Comparison of ENCODE assay signal across 22 mouse cellular contexts in the genomic region with DNA sequence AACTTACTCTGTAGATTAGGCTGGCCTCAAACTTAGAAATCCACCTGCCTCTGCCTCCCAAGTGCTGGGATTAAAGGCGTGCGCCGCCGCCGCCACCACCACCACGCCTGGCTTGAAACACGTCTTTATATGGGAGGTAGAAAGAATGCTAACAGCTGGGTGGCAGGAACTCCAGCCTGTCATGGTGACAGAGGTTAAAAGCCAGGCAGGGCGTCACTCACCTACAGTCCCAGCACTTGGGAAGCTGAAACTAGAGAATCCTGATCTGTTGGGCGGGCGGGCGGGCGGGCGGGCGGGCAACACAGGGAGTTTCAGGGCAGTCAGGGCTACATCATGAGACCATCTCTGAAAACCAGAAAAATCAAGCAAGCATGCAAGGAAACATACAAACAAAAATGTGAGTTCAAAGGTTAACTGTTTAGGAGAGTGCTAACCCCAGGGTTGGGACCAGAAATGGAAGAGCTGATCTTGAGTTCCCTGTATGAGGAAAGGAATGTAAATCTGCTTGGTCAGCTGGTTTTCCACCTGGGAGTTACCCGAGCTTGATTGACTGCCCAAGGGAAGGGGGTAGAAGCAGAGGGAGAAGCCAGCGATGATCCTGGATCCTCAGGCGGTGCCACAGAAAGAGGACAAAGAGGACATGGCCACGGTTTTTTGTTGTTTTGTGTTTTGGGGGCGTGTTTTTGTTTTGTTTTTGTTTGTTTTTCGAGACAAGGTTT. TPM values are rescaled to one million over a fixed set of nuclear protein-coding genes. Genes with fewer than 3 reads are reported as not detected.
DNase-seq lines count a peak whose midpoint lies in the region; ATAC-seq and TF ChIP-seq lines count a peak whose summit lies in the region.
"Had no signal": no experiment of that assay in that cellular context is flagged by ENCODE, and none has a peak within 500 bp of the region (broad histone marks: within the 10 kb centered on the region; RNA-seq: fewer than 3 reads in every experiment).

No protein-coding gene starts in this region.

- no peak overlapping the region for H3K4me2 ChIP-seq in midbrain, embryonic 11.5 days
- H3K4me2 ChIP-seq in midbrain, embryonic 16.5 days (ENCODE audit: low read length), result no peak overlapping the region
- no peak overlapping the region for H3K4me2 ChIP-seq in kidney, postnatal 0 days (ENCODE audit: low read length)
- H3K4me2 ChIP-seq in forebrain, embryonic 12.5 days, result no peak overlapping the region
- H3K4me2 ChIP-seq: embryonic facial prominence, embryonic 15.5 days; hindbrain, embryonic 15.5 days; liver, embryonic 11.5 days; lung, embryonic 14.5 days had no signal

- no peaks in the 10 kb centered on the region for H3K36me3 ChIP-seq in midbrain, embryonic 11.5 days (ENCODE audit: control insufficient read depth, insufficient read depth, low read length)
- no peaks in the 10 kb centered on the region for H3K36me3 ChIP-seq in midbrain, embryonic 16.5 days (ENCODE audit: control insufficient read depth, insufficient read depth, low read length)
- no peaks in the 10 kb centered on the region for H3K36me3 ChIP-seq in kidney, postnatal 0 days (ENCODE audit: insufficient read depth, low read length)
- no peaks in the 10 kb centered on the region for H3K36me3 ChIP-seq in forebrain, embryonic 12.5 days (replicated peaks)
- H3K36me3 ChIP-seq: embryonic facial prominence, embryonic 15.5 days; forebrain, embryonic 10.5 days; heart, embryonic 10.5 days; hindbrain, embryonic 15.5 days had no signal

- H3K27me3 ChIP-seq in midbrain, embryonic 11.5 days (ENCODE audit: control insufficient read depth, insufficient read depth, low read length), result no peaks in the 10 kb centered on the region
- no peaks in the 10 kb centered on the region for H3K27me3 ChIP-seq in midbrain, embryonic 16.5 days (ENCODE audit: control insufficient read depth, insufficient read depth, low read depth, low read length)
- no peaks in the 10 kb centered on the region for H3K27me3 ChIP-seq in kidney, postnatal 0 days (ENCODE audit: insufficient read depth, low read length)
- no peaks in the 10 kb centered on the region for H3K27me3 ChIP-seq in forebrain, embryonic 12.5 days
- H3K27me3 ChIP-seq: embryonic facial prominence, embryonic 15.5 days; hindbrain, embryonic 15.5 days had no signal

- no peaks in the 10 kb centered on the region for H3K9me3 ChIP-seq in midbrain, embryonic 11.5 days (ENCODE audit: control insufficient read depth, low read length)
- H3K9me3 ChIP-seq in midbrain, embryonic 16.5 days (replicated peaks; ENCODE audit: control insufficient read depth, low read length, poor library complexity, severe bottlenecking), result no peaks in the 10 kb centered on the region
- H3K9me3 ChIP-seq in kidney, postnatal 0 days (replicated peaks; ENCODE audit: low read length), result no peaks in the 10 kb centered on the region
- H3K9me3 ChIP-seq in forebrain, embryonic 12.5 days, result no peaks in the 10 kb centered on the region
- H3K9me3 ChIP-seq: embryonic facial prominence, embryonic 15.5 days; forebrain, embryonic 10.5 days; heart, embryonic 10.5 days; hindbrain, embryonic 15.5 days had no signal

- H3K4me3 ChIP-seq in midbrain, embryonic 11.5 days (ENCODE audit: low read depth, low read length), result no peak overlapping the region
- no peak overlapping the region for H3K4me3 ChIP-seq in midbrain, embryonic 16.5 days (ENCODE audit: low read depth, low read length)
- no peak overlapping the region for H3K4me3 ChIP-seq in kidney, postnatal 0 days (replicated peaks; ENCODE audit: low read depth, low read length)
- no peak overlapping the region for H3K4me3 ChIP-seq in forebrain, embryonic 12.5 days (replicated peaks)
- H3K4me3 ChIP-seq: embryonic facial prominence, embryonic 15.5 days; forebrain, embryonic 10.5 days; heart, embryonic 10.5 days; hindbrain, embryonic 15.5 days had no signal

- H3K9ac ChIP-seq in midbrain, embryonic 11.5 days (ENCODE audit: low read length), result no peak overlapping the region
- H3K9ac ChIP-seq in midbrain, embryonic 16.5 days (ENCODE audit: low read depth, low read length), result no peak overlapping the region
- no peak overlapping the region for H3K9ac ChIP-seq in kidney, postnatal 0 days (ENCODE audit: low read depth, low read length)
- no peak overlapping the region for H3K9ac ChIP-seq in forebrain, embryonic 12.5 days
- H3K9ac ChIP-seq: embryonic facial prominence, embryonic 15.5 days; hindbrain, embryonic 15.5 days; lung, embryonic 14.5 days had no signal

- DNase-seq in midbrain, embryonic 11.5 days (ENCODE audit: low spot score, missing footprints), result peak; percentile 65
- DNase-seq in kidney, adult 11 months, result peak; percentile 41
- peak; percentile 80 for DNase-seq in kidney, postnatal 0 days (ENCODE audit: low spot score)
- DNase-seq in yolk sac, embryonic 10.5 days (ENCODE audit: low spot score), result peak; percentile 63
- no peak for DNase-seq in ovary, adult 18-20 months (ENCODE audit: low spot score)
- DNase-seq: adrenal gland, postnatal 14 days; cerebellum, adult 11-12 months; gastrocnemius, postnatal 36 days; heart, postnatal 14 days; lung, embryonic 14.5 days; lung, postnatal 4 days; midbrain, embryonic 14.5 days had no signal

- H3K4me1 ChIP-seq in midbrain, embryonic 11.5 days (ENCODE audit: control insufficient read depth, insufficient read depth, low read length), result no peaks in the 10 kb centered on the region
- H3K4me1 ChIP-seq in midbrain, embryonic 16.5 days (ENCODE audit: control insufficient read depth, insufficient read depth, low read length), result no peaks in the 10 kb centered on the region
- no peaks in the 10 kb centered on the region for H3K4me1 ChIP-seq in kidney, postnatal 0 days (replicated peaks; ENCODE audit: insufficient read depth, low read length)
- no peaks in the 10 kb centered on the region for H3K4me1 ChIP-seq in forebrain, embryonic 12.5 days

- ATAC-seq in midbrain, embryonic 11.5 days (ENCODE audit: low FRiP score), result no peak
- ATAC-seq in midbrain, embryonic 16.5 days, result no peak
- peak; percentile 53 for ATAC-seq in kidney, postnatal 0 days (replicated peaks; ENCODE audit: low FRiP score, low read depth)
- ATAC-seq in granulocyte monocyte progenitor cell, adult 5-6 weeks (replicated peaks; ENCODE audit: poor library complexity, severe bottlenecking), result no peak
- no peak for ATAC-seq in forebrain, embryonic 12.5 days (ENCODE audit: low FRiP score)
- ATAC-seq: intestine, embryonic 16.5 days had no signal

- 81% methylated on average over 20 of the region's 20 CpGs for WGBS in midbrain, embryonic 11.5 days
- 80% methylated on average over 20 of the region's 20 CpGs for WGBS in midbrain, embryonic 16.5 days
- WGBS in kidney, postnatal 0 days, result 45% methylated on average over 20 of the region's 20 CpGs
- WGBS in forebrain, embryonic 12.5 days, result 88% methylated on average over 20 of the region's 20 CpGs

- no peak overlapping the region for H3K27ac ChIP-seq in midbrain, embryonic 11.5 days (ENCODE audit: low read depth, low read length)
- H3K27ac ChIP-seq in midbrain, embryonic 16.5 days (ENCODE audit: low read length), result no peak overlapping the region
- H3K27ac ChIP-seq in kidney, postnatal 0 days, result peak overlapping the region; percentile 50; the same call in 1 of the 2 replicates
- H3K27ac ChIP-seq in forebrain, embryonic 12.5 days, result no peak overlapping the region
- H3K27ac ChIP-seq: embryonic facial prominence, embryonic 15.5 days; forebrain, embryonic 10.5 days; heart, embryonic 10.5 days; hindbrain, embryonic 15.5 days had no signal

- no peak for TF ChIP-seq CTCF in kidney, postnatal 0 days (IDR thresholded peaks at IDR 0.05; ENCODE audit: low read depth)

RNA-seq across cellular contexts. Expression of a gene that starts 17.2 kb away (rescaled TPM):
- 0.78 and 1.6 TPM in 2 replicates for polyA plus RNA-seq in midbrain, embryonic 11.5 days (2014; fragmentation: Nextera tagmentation; extraction: Ambion mirVana)
- 0.60 and 0.87 TPM in 2 replicates for polyA plus RNA-seq in midbrain, embryonic 16.5 days (2015; fragmentation: Nextera tagmentation; extraction: Ambion mirVana)
- polyA plus RNA-seq in kidney, postnatal 0 days (2015; fragmentation: Nextera tagmentation; extraction: Ambion mirVana), result 8.0 and 8.4 TPM in 2 replicates
- 4.9 and 6.6 TPM in 2 replicates for total RNA-seq in granulocyte monocyte progenitor cell, adult 5-6 weeks (2014; fragmentation: Nextera tagmentation)
- total RNA-seq in granulocyte monocyte progenitor cell, adult 5-6 weeks (2017), result 3.6 and 6.1 TPM in 2 replicates
- 0.51 and 0.84 TPM in 2 replicates for polyA plus RNA-seq in forebrain, embryonic 12.5 days (2016; fragmentation: Nextera tagmentation; extraction: Ambion mirVana)
- total RNA-seq: MEL had no signal

RNA-seq across cellular contexts. Expression of a gene that starts 17.5 kb away (rescaled TPM):
- 2.0 and 2.8 TPM in 2 replicates for polyA plus RNA-seq in midbrain, embryonic 11.5 days (2014; fragmentation: Nextera tagmentation; extraction: Ambion mirVana)
- 2.3 and 3.0 TPM in 2 replicates for polyA plus RNA-seq in midbrain, embryonic 16.5 days (2015; fragmentation: Nextera tagmentation; extraction: Ambion mirVana)
- 14.1 and 15.8 TPM in 2 replicates for polyA plus RNA-seq in kidney, postnatal 0 days (2015; fragmentation: Nextera tagmentation; extraction: Ambion mirVana)
- total RNA-seq in granulocyte monocyte progenitor cell, adult 5-6 weeks (2014; fragmentation: Nextera tagmentation), result 2.1 and 6.1 TPM in 2 replicates
- total RNA-seq in granulocyte monocyte progenitor cell, adult 5-6 weeks (2017), result 0.46 and 1.6 TPM in 2 replicates
- 1.3 and 1.6 TPM in 2 replicates for polyA plus RNA-seq in forebrain, embryonic 12.5 days (2016; fragmentation: Nextera tagmentation; extraction: Ambion mirVana)
- total RNA-seq: MEL had no signal

RNA-seq across cellular contexts. Expression of a gene that starts 27.5 kb away (rescaled TPM):
- not detected in 2 replicates for polyA plus RNA-seq in midbrain, embryonic 11.5 days (2014; fragmentation: Nextera tagmentation; extraction: Ambion mirVana)
- polyA plus RNA-seq in midbrain, embryonic 16.5 days (2015; fragmentation: Nextera tagmentation; extraction: Ambion mirVana), result 0.53 and 0.66 TPM in 2 replicates
- 0.43 and 0.89 TPM in 2 replicates for polyA plus RNA-seq in kidney, postnatal 0 days (2015; fragmentation: Nextera tagmentation; extraction: Ambion mirVana)
- total RNA-seq in granulocyte monocyte progenitor cell, adult 5-6 weeks (2014; fragmentation: Nextera tagmentation), result 5.4 and 27.7 TPM in 2 replicates
- 38.0 and 41.8 TPM in 2 replicates for total RNA-seq in granulocyte monocyte progenitor cell, adult 5-6 weeks (2017)
- polyA plus RNA-seq in forebrain, embryonic 12.5 days (2016; fragmentation: Nextera tagmentation; extraction: Ambion mirVana), result 0.26 TPM in 1 of 2 replicates, not detected in the other
- polyA plus RNA-seq: forebrain, embryonic 10.5 days had no signal

RNA-seq across cellular contexts. Expression of a gene that starts 31.2 kb away (rescaled TPM):
- polyA plus RNA-seq in midbrain, embryonic 11.5 days (2014; fragmentation: Nextera tagmentation; extraction: Ambion mirVana), result 80.6 and 90.8 TPM in 2 replicates
- polyA plus RNA-seq in midbrain, embryonic 16.5 days (2015; fragmentation: Nextera tagmentation; extraction: Ambion mirVana), result 94.0 and 98.5 TPM in 2 replicates
- polyA plus RNA-seq in kidney, postnatal 0 days (2015; fragmentation: Nextera tagmentation; extraction: Ambion mirVana), result 52.2 and 59.4 TPM in 2 replicates
- total RNA-seq in granulocyte monocyte progenitor cell, adult 5-6 weeks (2014; fragmentation: Nextera tagmentation), result 99.4 and 106 TPM in 2 replicates
- total RNA-seq in granulocyte monocyte progenitor cell, adult 5-6 weeks (2017), result 95.6 and 98.9 TPM in 2 replicates
- 106 and 119 TPM in 2 replicates for polyA plus RNA-seq in forebrain, embryonic 12.5 days (2016; fragmentation: Nextera tagmentation; extraction: Ambion mirVana)

RNA-seq across cellular contexts. Expression of a gene that starts 40.9 kb away (rescaled TPM):
- polyA plus RNA-seq in midbrain, embryonic 11.5 days (2014; fragmentation: Nextera tagmentation; extraction: Ambion mirVana), result 877 and 900 TPM in 2 replicates
- 477 and 496 TPM in 2 replicates for polyA plus RNA-seq in midbrain, embryonic 16.5 days (2015; fragmentation: Nextera tagmentation; extraction: Ambion mirVana)
- polyA plus RNA-seq in kidney, postnatal 0 days (2015; fragmentation: Nextera tagmentation; extraction: Ambion mirVana), result 468 and 493 TPM in 2 replicates
- total RNA-seq in granulocyte monocyte progenitor cell, adult 5-6 weeks (2014; fragmentation: Nextera tagmentation), result 969 and 995 TPM in 2 replicates
- total RNA-seq in granulocyte monocyte progenitor cell, adult 5-6 weeks (2017), result 1,214 and 1,335 TPM in 2 replicates
- polyA plus RNA-seq in forebrain, embryonic 12.5 days (2016; fragmentation: Nextera tagmentation; extraction: Ambion mirVana), result 694 and 751 TPM in 2 replicates
